Mouse (Mus musculus) layer of hippocampus, adult 18-20 months (tissue): ENCODE results near the gene Crmp1. TPM values are rescaled to one million over a fixed set of nuclear protein-coding genes. Genes with fewer than 3 reads are reported as not detected.

Experiments
- DNase-seq, 2 experiments: peaks; one replicate each; pipeline ENCODE4 v3.0.0; 2022; ENCODE audit warnings: low spot score in 2 of 2
- total RNA-seq, 2 experiments: library from RNA; stranded (reverse); gene quantifications; 2 replicates each; pipeline ENCODE4 v1.2.3; 2021

Crmp1 gene
- total RNA-seq, 2 experiments from 2014 or later: 206 to 218 TPM

GRCm38 (mm10) chr5:37238654-37239053 is 3.1 kb upstream of the Crmp1 start:
- DNase-seq: peak in 1 of 2 experiments; percentile 34

GRCm38 (mm10) chr5:37240550-37240949 is 1.2 kb upstream of the Crmp1 start:
- DNase-seq: no peak

GRCm38 (mm10) chr5:37241224-37241623 is 516 bp upstream of the Crmp1 start:
- no peak for DNase-seq

- no peak for DNase-seq
These were observed 824 bp downstream of the Crmp1 start for GRCm38 (mm10) chr5:37242360-37243168.

- DNase-seq: no peak
These were observed 1.6 kb downstream of the Crmp1 start for GRCm38 (mm10) chr5:37243169-37243886.

- peak in 1 of 2 experiments; percentile 81 for DNase-seq
These were observed 2.4 kb downstream of the Crmp1 start for GRCm38 (mm10) chr5:37244161-37244560.

GRCm38 (mm10) chr5:37244666-37245242 is 3.0 kb downstream of the Crmp1 start:
- no peak for DNase-seq

GRCm38 (mm10) chr5:37245651-37246050 is 3.9 kb downstream of the Crmp1 start:
- peak; percentile 80 to 84 for DNase-seq

- DNase-seq: no peak
These were observed 4.6 kb downstream of the Crmp1 start for GRCm38 (mm10) chr5:37246138-37246910.

- no peak for DNase-seq
These were observed 5.7 kb downstream of the Crmp1 start for GRCm38 (mm10) chr5:37247456-37247855.

- no peak for DNase-seq
These were observed 7.1 kb downstream of the Crmp1 start for GRCm38 (mm10) chr5:37248870-37249269.

- DNase-seq: no peak
These were observed 9.9 kb downstream of the Crmp1 start for GRCm38 (mm10) chr5:37251596-37251995.

- peak in 1 of 2 experiments; percentile 40 for DNase-seq
These were observed 10.5 kb downstream of the Crmp1 start for GRCm38 (mm10) chr5:37252101-37252804.

- no peak for DNase-seq
These were observed 12.8 kb downstream of the Crmp1 start for GRCm38 (mm10) chr5:37254523-37254922.

- no peak for DNase-seq
These were observed 15.1 kb downstream of the Crmp1 start for GRCm38 (mm10) chr5:37256823-37257222.

GRCm38 (mm10) chr5:37257243-37257642 is 15.5 kb downstream of the Crmp1 start:
- no peak for DNase-seq

GRCm38 (mm10) chr5:37261734-37262133 is 20.0 kb downstream of the Crmp1 start:
- no peak for DNase-seq

GRCm38 (mm10) chr5:37263816-37264215 is 22.1 kb downstream of the Crmp1 start:
- DNase-seq: no peak

GRCm38 (mm10) chr5:37281021-37281420 is 39.3 kb downstream of the Crmp1 start:
- DNase-seq: no peak

- DNase-seq: peak; percentile 51 to 77
These were observed 46.6 kb downstream of the Crmp1 start for GRCm38 (mm10) chr5:37288374-37288773.

- peak; percentile 54 to 81 for DNase-seq
These were observed 47.5 kb downstream of the Crmp1 start for GRCm38 (mm10) chr5:37289236-37289635.
